Mouse (Mus musculus): ENCODE measurements around the gene Fgf15. TPM values are rescaled to one million over a fixed set of nuclear protein-coding genes. Genes with fewer than 3 reads are reported as not detected.

Gene Fgf15
- total RNA-seq, 1 experiment: 10.8 TPM

- Histone ChIP-seq H3K9ac (ENCODE audit: insufficient read depth, low read depth, low read length, poor library complexity, severe bottlenecking) (no peak overlapping the region), H3K4me1 (ENCODE audit: control insufficient read depth in 2 of 2, insufficient read depth in 2 of 2, low read length in 2 of 2, poor library complexity in 1 of 2) (peaks cover 0 to 4% of the 10 kb centered on the region in 2 experiments; a peak in 1 of 4 replicates), H3K4me3 (ENCODE audit: insufficient read depth in 1 of 2, low read depth in 1 of 2, low read length in 2 of 2, poor library complexity in 1 of 2, severe bottlenecking in 1 of 2) (no peak overlapping the region), H3K36me3 (ENCODE audit: control insufficient read depth, insufficient read depth, low read length, poor library complexity, severe bottlenecking) (peaks cover 29% of the 10 kb centered on the region), H3K27ac (ENCODE audit: insufficient read depth, low read depth, low read length, poor library complexity, severe bottlenecking) (no peak overlapping the region), H3K9me3 (ENCODE audit: control insufficient read depth, insufficient read depth, low read depth, low read length) (no peaks in the 10 kb centered on the region)
- no peak for DNase-seq (ENCODE audit: low read depth, low spot score)
- TF ChIP-seq CHD2 (IDR thresholded peaks at IDR 0.05; ENCODE audit: low read depth, low read length): no peak
- TF ChIP-seq MAFK (IDR thresholded peaks at IDR 0.05; ENCODE audit: insufficient read depth, low read depth, low read length): no peak
- TF ChIP-seq HCFC1 (IDR thresholded peaks at IDR 0.05; ENCODE audit: borderline replicate concordance, insufficient read depth, low read length): no peak
- TF ChIP-seq ZNF384 (IDR thresholded peaks at IDR 0.05; ENCODE audit: low read depth, low read length): no peak
- TF ChIP-seq ZC3H11A (IDR thresholded peaks at IDR 0.05; ENCODE audit: borderline replicate concordance, low read depth, low read length): no peak
- in situ Hi-C loops (cut with MboI; ENCODE audit: low sequenced_read_pairs in 2 of 2, unreplicated experiment in 2 of 2): loop anchor here (10.0 kb wide), 2 partner anchors 185 to 315 kb away; no protein-coding TSS in a partner anchor
These were observed 33.6 kb downstream of the Fgf15 start for GRCm38 (mm10) chr7:144929931-144930330.

GRCm38 (mm10) chr7:144931778-144932177 is 35.4 kb downstream of the Fgf15 start:
- H3K9me3 ChIP-seq (ENCODE audit: control insufficient read depth, insufficient read depth, low read depth, low read length): no peaks in the 10 kb centered on the region
- peaks cover 47% of the 10 kb centered on the region for H3K36me3 ChIP-seq (ENCODE audit: control insufficient read depth, insufficient read depth, low read length, poor library complexity, severe bottlenecking)
- in situ Hi-C loops (cut with MboI; ENCODE audit: low sequenced_read_pairs in 2 of 2, unreplicated experiment in 2 of 2): loop anchor here (10.0 kb wide), 2 partner anchors 183 to 313 kb away; no protein-coding TSS in a partner anchor
- TF ChIP-seq HCFC1 (IDR thresholded peaks at IDR 0.05; ENCODE audit: borderline replicate concordance, insufficient read depth, low read length): no peak
- peak; percentile 83; the same call in 1 of the 2 replicates for TF ChIP-seq ZC3H11A (IDR thresholded peaks at IDR 0.05; ENCODE audit: borderline replicate concordance, low read depth, low read length)
- no peak for TF ChIP-seq ZNF384 (IDR thresholded peaks at IDR 0.05; ENCODE audit: low read depth, low read length)
- no peak for TF ChIP-seq MAFK (IDR thresholded peaks at IDR 0.05; ENCODE audit: insufficient read depth, low read depth, low read length)
- TF ChIP-seq CHD2 (IDR thresholded peaks at IDR 0.05; ENCODE audit: low read depth, low read length): no peak
- peak; percentile 81 for DNase-seq (ENCODE audit: low read depth, low spot score)
- no peak overlapping the region for H3K9ac ChIP-seq (ENCODE audit: insufficient read depth, low read depth, low read length, poor library complexity, severe bottlenecking)
- H3K4me3 ChIP-seq (ENCODE audit: insufficient read depth in 1 of 2, low read depth in 1 of 2, low read length in 2 of 2, poor library complexity in 1 of 2, severe bottlenecking in 1 of 2): no peak overlapping the region
- H3K27ac ChIP-seq (ENCODE audit: insufficient read depth, low read depth, low read length, poor library complexity, severe bottlenecking): no peak overlapping the region
- H3K4me1 ChIP-seq (ENCODE audit: control insufficient read depth in 2 of 2, insufficient read depth in 2 of 2, low read length in 2 of 2, poor library complexity in 1 of 2): peaks cover 0 to 4% of the 10 kb centered on the region in 2 experiments; a peak in 1 of 4 replicates

- no peak for DNase-seq (ENCODE audit: low read depth, low spot score)
- no peaks in the 10 kb centered on the region for H3K9me3 ChIP-seq (ENCODE audit: control insufficient read depth, insufficient read depth, low read depth, low read length)
- no peak overlapping the region for H3K4me3 ChIP-seq (ENCODE audit: insufficient read depth in 1 of 2, low read depth in 1 of 2, low read length in 2 of 2, poor library complexity in 1 of 2, severe bottlenecking in 1 of 2)
- no peak overlapping the region for H3K9ac ChIP-seq (ENCODE audit: insufficient read depth, low read depth, low read length, poor library complexity, severe bottlenecking)
- peaks cover 53% of the 10 kb centered on the region for H3K36me3 ChIP-seq (ENCODE audit: control insufficient read depth, insufficient read depth, low read length, poor library complexity, severe bottlenecking)
- H3K4me1 ChIP-seq (ENCODE audit: control insufficient read depth in 2 of 2, insufficient read depth in 2 of 2, low read length in 2 of 2, poor library complexity in 1 of 2): peaks cover 0 to 4% of the 10 kb centered on the region in 2 experiments; a peak in 2 of 4 replicates
- no peak overlapping the region for H3K27ac ChIP-seq (ENCODE audit: insufficient read depth, low read depth, low read length, poor library complexity, severe bottlenecking)
- TF ChIP-seq CHD2 (IDR thresholded peaks at IDR 0.05; ENCODE audit: low read depth, low read length) (no peak), ZNF384 (IDR thresholded peaks at IDR 0.05; ENCODE audit: low read depth, low read length) (no peak), HCFC1 (IDR thresholded peaks at IDR 0.05; ENCODE audit: borderline replicate concordance, insufficient read depth, low read length) (no peak), ZC3H11A (IDR thresholded peaks at IDR 0.05; ENCODE audit: borderline replicate concordance, low read depth, low read length) (no peak), MAFK (IDR thresholded peaks at IDR 0.05; ENCODE audit: insufficient read depth, low read depth, low read length) (no peak)
- in situ Hi-C loops (cut with MboI; ENCODE audit: low sequenced_read_pairs in 2 of 2, unreplicated experiment in 2 of 2): loop anchor here (10.0 kb wide), 2 partner anchors 182 to 312 kb away; no protein-coding TSS in a partner anchor
These were observed 36.1 kb downstream of the Fgf15 start for GRCm38 (mm10) chr7:144932389-144932937.

- no peak overlapping the region for H3K27ac ChIP-seq (ENCODE audit: insufficient read depth, low read depth, low read length, poor library complexity, severe bottlenecking)
These were observed 37.0 kb downstream of the Fgf15 start for GRCm38 (mm10) chr7:144933336-144933735.

More at GRCm38 (mm10) chr7:144933336-144933735, 37.0 kb downstream of the Fgf15 start:
- Histone ChIP-seq H3K9ac (ENCODE audit: insufficient read depth, low read depth, low read length, poor library complexity, severe bottlenecking) (no peak overlapping the region), H3K4me1 (ENCODE audit: control insufficient read depth in 2 of 2, insufficient read depth in 2 of 2, low read length in 2 of 2, poor library complexity in 1 of 2) (peaks cover 0 to 4% of the 10 kb centered on the region in 2 experiments; a peak in 2 of 4 replicates), H3K9me3 (ENCODE audit: control insufficient read depth, insufficient read depth, low read depth, low read length) (no peaks in the 10 kb centered on the region), H3K4me3 (ENCODE audit: insufficient read depth in 1 of 2, low read depth in 1 of 2, low read length in 2 of 2, poor library complexity in 1 of 2, severe bottlenecking in 1 of 2) (no peak overlapping the region), H3K36me3 (ENCODE audit: control insufficient read depth, insufficient read depth, low read length, poor library complexity, severe bottlenecking) (peaks cover 57% of the 10 kb centered on the region)
- in situ Hi-C loops (cut with MboI; ENCODE audit: low sequenced_read_pairs in 2 of 2, unreplicated experiment in 2 of 2): loop anchor here (10.0 kb wide), 2 partner anchors 181 to 311 kb away; no protein-coding TSS in a partner anchor
- DNase-seq (ENCODE audit: low read depth, low spot score): no peak
- TF ChIP-seq MAFK (IDR thresholded peaks at IDR 0.05; ENCODE audit: insufficient read depth, low read depth, low read length) (no peak), ZC3H11A (IDR thresholded peaks at IDR 0.05; ENCODE audit: borderline replicate concordance, low read depth, low read length) (no peak), HCFC1 (IDR thresholded peaks at IDR 0.05; ENCODE audit: borderline replicate concordance, insufficient read depth, low read length) (no peak), CHD2 (IDR thresholded peaks at IDR 0.05; ENCODE audit: low read depth, low read length) (no peak), ZNF384 (IDR thresholded peaks at IDR 0.05; ENCODE audit: low read depth, low read length) (no peak)

Data from ES-E14 (cell line).